Comparison of ENCODE assay signal across 13 mouse cellular contexts in genomic region chr9:121344344-121344743, GRCm38 (mm10). TPM values are rescaled to one million over a fixed set of nuclear protein-coding genes. Genes with fewer than 3 reads are reported as not detected.
DNase-seq lines count a peak whose midpoint lies in the region; ATAC-seq and TF ChIP-seq lines count a peak whose summit lies in the region.
"Had no signal": no experiment of that assay in that cellular context is flagged by ENCODE, and none has a peak within 500 bp of the region (broad histone marks: within the 10 kb centered on the region; RNA-seq: fewer than 3 reads in every experiment).

No protein-coding gene starts in this region.

- H3K4me1 ChIP-seq in heart, embryonic 12.5 days (replicated peaks) = peaks cover 73% of the 10 kb centered on the region
- H3K4me1 ChIP-seq in kidney, embryonic 15.5 days = peaks cover 22% of the 10 kb centered on the region
- peaks cover 13% of the 10 kb centered on the region for H3K4me1 ChIP-seq in kidney, embryonic 16.5 days (ENCODE audit: insufficient read depth, low read length)

- no peak for TF ChIP-seq POLR2A in myocyte (IDR thresholded peaks at IDR 0.05; ENCODE audit: insufficient read length, low read depth)

- no peaks in the 10 kb centered on the region for H3K27me3 ChIP-seq in heart, embryonic 12.5 days (replicated peaks)
- H3K27me3 ChIP-seq in kidney, embryonic 15.5 days = no peaks in the 10 kb centered on the region
- H3K27me3 ChIP-seq in kidney, embryonic 16.5 days (ENCODE audit: insufficient read depth, low read length) = no peaks in the 10 kb centered on the region
- H3K27me3 ChIP-seq in myocyte (ENCODE audit: control insufficient read depth, insufficient read depth, insufficient read length) = no peaks in the 10 kb centered on the region
- H3K27me3 ChIP-seq: lung, embryonic 15.5 days had no signal

- H3K9me3 ChIP-seq in heart, embryonic 12.5 days (replicated peaks) = no peaks in the 10 kb centered on the region
- H3K9me3 ChIP-seq in kidney, embryonic 15.5 days (replicated peaks) = no peaks in the 10 kb centered on the region
- no peaks in the 10 kb centered on the region for H3K9me3 ChIP-seq in kidney, embryonic 16.5 days (ENCODE audit: low read length)
- H3K9me3 ChIP-seq: lung, embryonic 15.5 days; megakaryocyte, embryonic 14.5 days had no signal

- H3K79me2 ChIP-seq in myocyte (ENCODE audit: control insufficient read depth, insufficient read depth) = peaks cover 71% of the 10 kb centered on the region

- H3K9ac ChIP-seq in heart, embryonic 12.5 days = no peak overlapping the region
- H3K9ac ChIP-seq in kidney, embryonic 15.5 days = no peak overlapping the region
- no peak overlapping the region for H3K9ac ChIP-seq in kidney, embryonic 16.5 days (replicated peaks; ENCODE audit: low read length)
- H3K9ac ChIP-seq: lung, embryonic 15.5 days had no signal

- H3ac ChIP-seq in myocyte (ENCODE audit: control insufficient read depth, insufficient read length) = no peak overlapping the region

- no peak overlapping the region for H3K4me2 ChIP-seq in heart, embryonic 12.5 days
- H3K4me2 ChIP-seq in kidney, embryonic 15.5 days = no peak overlapping the region
- H3K4me2 ChIP-seq in kidney, embryonic 16.5 days (replicated peaks; ENCODE audit: low read depth, low read length) = no peak overlapping the region
- no peak overlapping the region for H3K4me2 ChIP-seq in myocyte (ENCODE audit: low read depth)
- H3K4me2 ChIP-seq: lung, embryonic 15.5 days had no signal

- H3K27ac ChIP-seq in heart, embryonic 12.5 days (ENCODE audit: poor library complexity, severe bottlenecking) = peak overlapping the region; percentile 48; the same call in 1 of the 2 replicates
- 0 out of 2 replicates have a peak overlapping the region, but pooled peaks have one; percentile 32 for H3K27ac ChIP-seq in kidney, embryonic 15.5 days
- H3K27ac ChIP-seq in kidney, embryonic 16.5 days (ENCODE audit: low read length) = no peak overlapping the region
- H3K27ac ChIP-seq: lung, embryonic 15.5 days had no signal

- no peak for ATAC-seq in heart, embryonic 12.5 days (ENCODE audit: insufficient number of reproducible peaks, low FRiP score)
- ATAC-seq in kidney, embryonic 15.5 days (replicated peaks; ENCODE audit: low FRiP score) = no peak
- ATAC-seq in kidney, embryonic 16.5 days (ENCODE audit: low FRiP score, low TSS enrichment) = no peak

- H3K4me3 ChIP-seq in heart, embryonic 12.5 days = no peak overlapping the region
- H3K4me3 ChIP-seq in kidney, embryonic 15.5 days (replicated peaks) = no peak overlapping the region
- H3K4me3 ChIP-seq in kidney, embryonic 16.5 days (ENCODE audit: low read length) = no peak overlapping the region
- no peak overlapping the region for H3K4me3 ChIP-seq in myocyte
- H3K4me3 ChIP-seq: lung, embryonic 15.5 days; megakaryocyte, embryonic 14.5 days had no signal

- 72% methylated on average over 3 of the region's 3 CpGs for WGBS in heart, embryonic 12.5 days
- 42% methylated on average over 3 of the region's 3 CpGs for WGBS in kidney, embryonic 15.5 days
- WGBS in kidney, embryonic 16.5 days = 43% methylated on average over 3 of the region's 3 CpGs

- DNase-seq in heart, adult 11 months = no peak
- peak; percentile 96 for DNase-seq in R1 (ENCODE audit: low read depth, low spot score)
- no peak for DNase-seq in right cerebral cortex, postnatal 10 days (ENCODE audit: low spot score in 2 of 2)
- DNase-seq: adrenal gland, postnatal 10 days; cerebellum, adult 8-10 months; kidney, adult 18-20 months; liver had no signal

- H3K36me3 ChIP-seq in heart, embryonic 12.5 days = 0 out of 2 replicates have a peak, but pooled peaks cover 4% of the 10 kb centered on the region
- no peaks in the 10 kb centered on the region; the same call in 1 of the 2 replicates for H3K36me3 ChIP-seq in kidney, embryonic 15.5 days
- H3K36me3 ChIP-seq in kidney, embryonic 16.5 days (ENCODE audit: insufficient read depth, low read length) = no peaks in the 10 kb centered on the region
- peaks cover 5% of the 10 kb centered on the region for H3K36me3 ChIP-seq in myocyte (ENCODE audit: control insufficient read depth, insufficient read depth)
- H3K36me3 ChIP-seq: lung, embryonic 15.5 days had no signal

TF ChIP-seq in myocyte, 11 proteins besides CTCF, POLR2A, EP300 and RAD21:
- TF ChIP-seq TCF12 (IDR thresholded peaks at IDR 0.05; ENCODE audit: insufficient read depth, poor library complexity, severe bottlenecking) = peak; percentile 76
- TF ChIP-seq MYOD1 (IDR thresholded peaks at IDR 0.05; ENCODE audit: control insufficient read depth in 1 of 3, insufficient read length in 2 of 3, low read depth in 2 of 3) = peak; percentile 42 to 81 (median 74)
- no peak for TF ChIP-seq CEBPB (IDR thresholded peaks at IDR 0.05; ENCODE audit: insufficient read depth, poor library complexity, severe bottlenecking)
- TF ChIP-seq POLR2AphosphoS2 (IDR thresholded peaks at IDR 0.05; ENCODE audit: insufficient read length, low read depth) = no peak
- peak in 2 of 3 experiments; percentile 64 to 88 for TF ChIP-seq MYOG (IDR thresholded peaks at IDR 0.05; ENCODE audit: control insufficient read depth in 1 of 3, insufficient read depth in 1 of 3, insufficient read length in 2 of 3, low read depth in 2 of 3)
- TF ChIP-seq E2F4 (IDR thresholded peaks at IDR 0.05; ENCODE audit: insufficient read depth) = no peak
- no peak for TF ChIP-seq MAX (IDR thresholded peaks at IDR 0.05; ENCODE audit: low read depth)
TF ChIP-seq in myocyte: peak in this region for 3.

RNA-seq across cellular contexts. Expression of gene Trak1, which starts 47.0 kb away (rescaled TPM):
- 37.3 and 42.0 TPM in 2 replicates for polyA plus RNA-seq in heart, embryonic 12.5 days (2016; fragmentation: Nextera tagmentation; extraction: Ambion mirVana)
- 15.1 and 18.7 TPM in 2 replicates for polyA plus RNA-seq in kidney, embryonic 15.5 days (2015; fragmentation: Nextera tagmentation; extraction: Ambion mirVana)
- 16.2 and 17.7 TPM in 2 replicates for polyA plus RNA-seq in kidney, embryonic 16.5 days (2015; fragmentation: Nextera tagmentation; extraction: Ambion mirVana)
- polyA plus RNA-seq in myocyte (2012; fragmentation: generic; extraction: Trizol) = 60.8 TPM
